Mouse (Mus musculus): Measurements from ENCODE around the gene E030018B13Rik. TPM values are rescaled to one million over a fixed set of nuclear protein-coding genes. Genes with fewer than 3 reads are reported as not detected.

E030018B13Rik gene
- total and polyA plus RNA-seq, 3 experiments, result not detected

DNA sequence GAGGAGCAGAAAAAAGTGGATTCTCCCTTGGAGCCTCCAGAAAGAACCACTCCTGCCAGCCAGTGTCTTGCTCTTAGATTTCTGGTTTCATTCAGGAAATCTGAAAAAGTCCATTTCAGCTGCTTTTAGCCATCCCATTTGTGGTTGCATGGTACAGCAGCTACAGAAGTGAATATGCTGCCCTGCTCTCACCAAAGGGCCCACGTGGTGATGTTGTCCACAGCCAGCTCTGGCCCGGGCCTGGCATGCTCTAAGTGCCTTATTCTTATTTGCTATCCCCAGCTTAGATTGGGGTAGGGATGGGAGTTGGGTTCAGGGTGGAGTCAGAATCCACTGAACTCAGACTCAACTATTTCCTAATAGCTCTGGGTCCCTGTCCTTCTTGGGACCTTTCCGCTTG lies 21.4 kb upstream of the E030018B13Rik start:
- 60% methylated on average over 3 of the region's 3 CpGs for WGBS
- TF ChIP-seq POLR2A (IDR thresholded peaks at IDR 0.05; ENCODE audit: insufficient read depth, low read depth, low read length) (no peak), CTCF (IDR thresholded peaks at IDR 0.05) (no peak), EP300 (IDR thresholded peaks at IDR 0.05; ENCODE audit: insufficient read depth, low read depth, low read length) (no peak)
- no peak overlapping the region for H3K4me3 ChIP-seq
- H3K4me1 ChIP-seq (ENCODE audit: control insufficient read depth, insufficient read depth, low read length), result peaks cover 27% of the 10 kb centered on the region
- H3K79me2 ChIP-seq (replicated peaks; ENCODE audit: control insufficient read depth, insufficient read depth, low read length), result peaks cover 6% of the 10 kb centered on the region
- peaks cover 14% of the 10 kb centered on the region for H3K36me3 ChIP-seq (ENCODE audit: control insufficient read depth, insufficient read depth, low read length)
- DNase-seq, result peak; percentile 50 to 54
- H3K9ac ChIP-seq (ENCODE audit: low read depth, low read length), result no peak overlapping the region; the same call in 1 of the 2 replicates
- intact Hi-C loops (cut with DNase I), result loop anchor here (5.0 kb wide), 1 partner anchor 143 kb away; no protein-coding TSS in a partner anchor
- H3K27me3 ChIP-seq (ENCODE audit: control insufficient read depth, insufficient read depth, low read length), result no peaks in the 10 kb centered on the region
- H3K27ac ChIP-seq, result peak overlapping the region; percentile 98

DNA sequence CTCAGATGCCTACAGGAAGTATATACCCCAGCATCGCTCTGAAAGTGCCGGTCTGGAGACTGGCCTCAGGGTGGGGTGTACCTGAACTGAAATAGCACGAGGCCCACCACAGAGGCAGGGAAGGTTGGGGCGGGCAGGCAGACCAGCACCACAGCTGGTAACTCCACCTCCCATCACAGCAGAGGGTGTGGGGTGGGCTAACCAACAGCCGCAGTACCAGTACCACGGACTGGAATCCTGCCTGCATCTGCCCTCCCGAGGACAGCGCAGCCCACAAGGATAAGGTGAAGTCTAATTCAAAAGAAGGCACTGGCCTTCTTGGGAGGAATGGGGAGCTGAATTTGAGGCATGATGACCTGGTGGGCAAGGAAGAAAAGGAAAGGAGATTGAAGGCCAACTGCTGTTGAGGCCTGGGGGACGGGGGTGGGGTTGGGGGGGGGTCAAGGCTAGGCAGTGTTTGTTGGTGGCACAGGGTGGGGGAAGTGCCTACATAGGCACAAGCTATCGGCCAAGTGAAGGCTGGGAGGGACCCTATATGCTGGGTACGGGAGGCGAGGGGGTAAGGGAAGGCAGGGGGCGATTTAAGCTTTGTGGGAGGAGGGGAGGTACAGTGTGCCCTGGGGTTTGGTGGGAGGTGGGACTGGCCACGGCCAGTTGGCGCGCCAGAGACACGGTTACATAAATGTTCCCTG lies 20.2 kb upstream of the E030018B13Rik start:
- intact Hi-C loops (cut with DNase I), result loop anchor here (1.0 to 5.0 kb wide), 3 partner anchors 38 to 144 kb away; no protein-coding TSS in a partner anchor
- peak overlapping the region; percentile 79 for H3K9ac ChIP-seq (ENCODE audit: low read depth, low read length)
- H3K79me2 ChIP-seq (replicated peaks; ENCODE audit: control insufficient read depth, insufficient read depth, low read length), result peaks cover 9% of the 10 kb centered on the region
- peaks cover 17% of the 10 kb centered on the region for H3K36me3 ChIP-seq (ENCODE audit: control insufficient read depth, insufficient read depth, low read length)
- DNase-seq, result peak; percentile 52 to 64
- H3K4me3 ChIP-seq, result peak overlapping the region; percentile 55
- peak overlapping the region; percentile 98 for H3K27ac ChIP-seq
- no peak for TF ChIP-seq POLR2A (IDR thresholded peaks at IDR 0.05; ENCODE audit: insufficient read depth, low read depth, low read length)
- no peak for TF ChIP-seq CTCF (IDR thresholded peaks at IDR 0.05)
- TF ChIP-seq EP300 (IDR thresholded peaks at IDR 0.05; ENCODE audit: insufficient read depth, low read depth, low read length), result no peak
- no peaks in the 10 kb centered on the region for H3K27me3 ChIP-seq (ENCODE audit: control insufficient read depth, insufficient read depth, low read length)
- H3K4me1 ChIP-seq (ENCODE audit: control insufficient read depth, insufficient read depth, low read length), result peaks cover 36% of the 10 kb centered on the region
- WGBS, result 23% methylated on average over 17 of the region's 17 CpGs

- peak; percentile 92 to 96 for DNase-seq
- Histone ChIP-seq H3K27ac (peak overlapping the region; percentile 98), H3K36me3 (ENCODE audit: control insufficient read depth, insufficient read depth, low read length) (peaks cover 17% of the 10 kb centered on the region), H3K4me3 (peak overlapping the region; percentile 55), H3K79me2 (replicated peaks; ENCODE audit: control insufficient read depth, insufficient read depth, low read length) (peaks cover 6% of the 10 kb centered on the region), H3K9ac (ENCODE audit: low read depth, low read length) (peak overlapping the region; percentile 80), H3K4me1 (ENCODE audit: control insufficient read depth, insufficient read depth, low read length) (peaks cover 42% of the 10 kb centered on the region), H3K27me3 (ENCODE audit: control insufficient read depth, insufficient read depth, low read length) (no peaks in the 10 kb centered on the region)
- TF ChIP-seq EP300 (IDR thresholded peaks at IDR 0.05; ENCODE audit: insufficient read depth, low read depth, low read length) (peak; percentile 100), CTCF (IDR thresholded peaks at IDR 0.05) (peak; percentile 76), POLR2A (IDR thresholded peaks at IDR 0.05; ENCODE audit: insufficient read depth, low read depth, low read length) (peak; percentile 96)
- intact Hi-C loops (cut with DNase I), result loop anchor here (1.0 to 5.0 kb wide), 4 partner anchors 14 to 145 kb away; no protein-coding TSS in a partner anchor
- WGBS, result under 1% methylated on average over 22 of the region's 22 CpGs
These were observed 19.6 kb upstream of the E030018B13Rik start for GRCm38 (mm10) chr7:63896968-63897468.

GRCm38 (mm10) chr7:63897655-63898054 lies 19.0 kb upstream of the E030018B13Rik start:
- peak overlapping the region; percentile 98 for H3K27ac ChIP-seq
- no peaks in the 10 kb centered on the region for H3K27me3 ChIP-seq (ENCODE audit: control insufficient read depth, insufficient read depth, low read length)
- TF ChIP-seq POLR2A (IDR thresholded peaks at IDR 0.05; ENCODE audit: insufficient read depth, low read depth, low read length) (no peak), EP300 (IDR thresholded peaks at IDR 0.05; ENCODE audit: insufficient read depth, low read depth, low read length) (no peak), CTCF (IDR thresholded peaks at IDR 0.05) (no peak)
- H3K4me3 ChIP-seq, result peak overlapping the region; percentile 55
- H3K36me3 ChIP-seq (ENCODE audit: control insufficient read depth, insufficient read depth, low read length), result peaks cover 17% of the 10 kb centered on the region
- H3K4me1 ChIP-seq (ENCODE audit: control insufficient read depth, insufficient read depth, low read length), result peaks cover 44% of the 10 kb centered on the region
- WGBS, result 36% methylated on average over 3 of the region's 3 CpGs
- H3K9ac ChIP-seq (ENCODE audit: low read depth, low read length), result peak overlapping the region; percentile 80
- peaks cover 6% of the 10 kb centered on the region for H3K79me2 ChIP-seq (replicated peaks; ENCODE audit: control insufficient read depth, insufficient read depth, low read length)
- intact Hi-C loops (cut with DNase I), result loop anchor here (1.0 to 5.0 kb wide), 3 partner anchors 14 to 145 kb away; no protein-coding TSS in a partner anchor
- DNase-seq, result peak in 1 of 2 experiments; percentile 47

GRCm38 (mm10) chr7:63898201-63898600 lies 18.5 kb upstream of the E030018B13Rik start:
- Histone ChIP-seq H3K36me3 (ENCODE audit: control insufficient read depth, insufficient read depth, low read length) (peaks cover 17% of the 10 kb centered on the region), H3K4me3 (no peak overlapping the region), H3K27ac (peak overlapping the region; percentile 98), H3K9ac (ENCODE audit: low read depth, low read length) (peak overlapping the region; percentile 18), H3K79me2 (replicated peaks; ENCODE audit: control insufficient read depth, insufficient read depth, low read length) (peaks cover 6% of the 10 kb centered on the region), H3K27me3 (ENCODE audit: control insufficient read depth, insufficient read depth, low read length) (no peaks in the 10 kb centered on the region), H3K4me1 (ENCODE audit: control insufficient read depth, insufficient read depth, low read length) (peaks cover 49% of the 10 kb centered on the region)
- no peak for TF ChIP-seq POLR2A (IDR thresholded peaks at IDR 0.05; ENCODE audit: insufficient read depth, low read depth, low read length)
- TF ChIP-seq EP300 (IDR thresholded peaks at IDR 0.05; ENCODE audit: insufficient read depth, low read depth, low read length), result no peak
- no peak for TF ChIP-seq CTCF (IDR thresholded peaks at IDR 0.05)
- intact Hi-C loops (cut with DNase I), result loop anchor here (5.0 kb wide), 1 partner anchor 146 kb away; no protein-coding TSS in a partner anchor
- 87% methylated on average over 6 of the region's 6 CpGs for WGBS
- DNase-seq, result peak in 1 of 2 experiments; percentile 39

All from heart, adult 2 months (tissue).